Mouse (Mus musculus) adrenal gland, adult 8-10 months (tissue): ENCODE data around the gene Inka2. TPM values are rescaled to one million over a fixed set of nuclear protein-coding genes. Genes with fewer than 3 reads are reported as not detected.
"Not testable (repeated sequence)": the region's sequence is repeated elsewhere in the genome, so short reads cannot be mapped to it uniquely, and the experiment has no call there.

Source experiments
- DNase-seq: peaks from one replicate; pipeline ENCODE4 v3.0.0; 2022
- total RNA-seq, 4 experiments: library from RNA; stranded (reverse); gene quantifications; 2 replicates each; pipeline ENCODE4 v1.2.4; 2022

Gene Inka2
- total RNA-seq, 4 experiments from 2014 or later: 4.6 to 8.5 (median 5.4) TPM

DNA sequence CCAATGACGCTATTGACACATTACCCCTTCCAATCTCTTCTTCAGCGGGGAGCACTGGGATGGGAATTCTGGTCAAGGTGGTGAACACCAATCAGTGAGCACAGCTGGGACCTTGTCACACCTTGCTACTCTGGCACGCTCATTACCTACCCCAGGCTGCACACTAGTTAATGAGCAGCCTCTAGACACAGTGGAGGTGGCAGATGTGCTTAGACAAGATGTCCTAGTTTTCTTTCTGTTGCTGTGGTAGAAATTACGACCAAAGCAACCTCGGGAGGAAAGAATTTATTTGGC lies 7.3 kb upstream of the Inka2 start:
- no peak for DNase-seq

GRCm38 (mm10) chr3:105698311-105698710 lies 6.1 kb upstream of the Inka2 start:
- DNase-seq: no peak

GRCm38 (mm10) chr3:105699241-105699933 lies 5.0 kb upstream of the Inka2 start:
- no peak for DNase-seq

- DNase-seq: not testable (repeated sequence)
Observed at GRCm38 (mm10) chr3:105700786-105701185, 3.6 kb upstream of the Inka2 start.

DNA sequence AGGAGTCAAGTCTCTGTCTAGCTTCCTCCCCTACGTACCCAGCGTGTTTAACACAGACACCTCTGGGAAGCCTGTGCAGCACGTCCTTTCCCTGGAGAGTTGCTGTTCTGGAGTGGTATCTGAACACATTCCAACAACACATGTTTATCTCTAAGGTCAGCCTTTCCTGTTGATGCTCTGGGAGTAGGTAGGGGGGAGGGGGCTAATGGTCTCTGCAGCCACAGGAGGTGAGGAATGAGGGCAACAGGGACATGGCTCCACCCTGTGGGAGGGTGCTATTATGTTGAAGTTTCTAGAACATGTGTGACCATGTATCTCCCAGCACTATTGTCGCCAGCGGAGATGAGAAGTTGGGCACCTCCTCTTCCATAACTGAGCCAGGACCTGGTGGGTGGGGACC lies 3.0 kb upstream of the Inka2 start:
- DNase-seq: no peak

DNA sequence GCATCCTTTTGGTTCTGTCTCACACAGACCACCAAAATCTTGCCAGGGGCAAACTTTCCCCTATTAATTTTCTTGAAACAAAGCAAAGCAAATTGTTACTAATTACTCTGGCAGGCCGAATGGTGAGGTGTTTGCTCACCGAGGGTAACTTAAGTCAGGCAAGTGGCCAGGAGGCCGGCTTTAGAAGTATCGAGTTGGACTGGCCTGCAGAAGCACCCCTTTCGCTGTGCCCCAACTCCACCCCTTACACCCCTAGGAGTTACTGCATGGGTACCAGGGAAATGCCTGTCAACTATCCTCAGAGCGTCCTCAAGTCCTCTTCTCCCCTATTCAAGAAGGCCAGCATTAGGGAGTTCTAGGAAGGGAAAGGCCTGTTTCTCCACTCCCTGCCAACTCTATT lies 828 bp upstream of the Inka2 start:
- DNase-seq: no peak

DNA sequence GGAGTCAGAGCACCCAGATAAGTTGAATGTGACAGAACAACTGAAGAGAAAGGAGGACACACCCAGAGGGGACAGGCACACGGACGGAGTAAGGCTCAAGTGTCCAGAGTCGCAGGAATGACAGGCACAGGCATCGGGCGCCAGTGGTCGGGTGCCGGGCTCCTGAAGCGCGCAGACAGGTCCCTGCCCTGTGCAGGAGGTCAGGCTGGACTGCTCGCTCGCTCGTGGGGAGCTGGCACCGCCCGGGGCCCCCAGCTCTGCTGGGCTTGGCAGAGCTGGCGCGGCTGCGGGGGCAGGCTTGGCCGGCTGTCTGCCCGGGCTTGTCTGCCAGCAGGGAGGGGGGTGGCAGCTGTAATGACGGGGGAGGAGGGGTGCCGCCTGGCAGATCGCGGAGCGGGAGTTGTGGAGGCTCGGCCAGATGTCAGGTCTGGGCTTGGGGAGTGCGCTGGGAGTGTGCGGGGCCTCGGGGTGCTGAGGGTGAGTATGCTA lies 706 bp downstream of the Inka2 start:
- DNase-seq: no peak

GRCm38 (mm10) chr3:105705561-105705960 lies 1.2 kb downstream of the Inka2 start:
- no peak for DNase-seq

GRCm38 (mm10) chr3:105706366-105707020 lies 2.1 kb downstream of the Inka2 start:
- DNase-seq: no peak

DNA sequence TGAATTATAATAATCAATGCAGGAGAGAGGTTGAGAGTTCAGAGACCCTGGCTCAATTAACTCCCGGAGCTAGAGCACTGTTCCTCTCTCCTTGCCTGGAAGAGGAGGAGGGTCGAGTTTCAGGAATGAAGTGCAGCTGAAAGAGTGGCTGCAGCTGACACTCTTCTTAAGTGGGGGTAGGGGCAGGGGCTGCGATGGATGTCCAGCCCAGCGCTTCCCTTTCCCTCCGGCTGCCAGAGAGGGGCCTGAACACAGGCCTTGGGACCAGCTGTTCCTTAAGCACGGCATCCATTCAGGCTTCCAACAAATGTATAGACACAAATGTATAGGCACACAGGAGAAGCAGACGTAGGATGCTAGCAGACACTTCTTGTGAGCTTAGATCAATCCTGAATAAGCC lies 3.2 kb downstream of the Inka2 start:
- no peak for DNase-seq

DNA sequence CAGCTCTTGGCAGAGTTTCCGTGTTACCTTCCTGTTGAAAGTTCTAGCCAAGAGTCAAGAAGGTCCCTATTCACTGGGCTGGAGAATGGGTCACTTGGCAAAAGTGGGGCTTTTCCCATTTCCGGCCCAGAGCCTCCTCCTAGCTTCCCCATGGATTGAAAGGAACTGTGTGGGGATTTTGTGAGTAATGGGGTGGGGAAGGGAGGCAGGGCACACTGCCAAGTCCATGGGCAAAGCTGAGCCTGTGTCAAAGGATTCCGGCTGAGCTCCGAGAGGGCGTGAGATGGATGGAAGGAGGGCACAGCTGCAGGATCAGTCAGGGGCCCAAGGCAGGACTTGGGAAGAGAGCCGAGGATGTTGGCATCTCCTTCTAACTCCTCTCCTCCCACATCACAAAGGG lies 5.8 kb downstream of the Inka2 start:
- DNase-seq: no peak

GRCm38 (mm10) chr3:105711741-105712140 lies 7.3 kb downstream of the Inka2 start:
- DNase-seq: no peak

- no peak for DNase-seq
Observed at GRCm38 (mm10) chr3:105712827-105713226, 8.4 kb downstream of the Inka2 start.

DNA sequence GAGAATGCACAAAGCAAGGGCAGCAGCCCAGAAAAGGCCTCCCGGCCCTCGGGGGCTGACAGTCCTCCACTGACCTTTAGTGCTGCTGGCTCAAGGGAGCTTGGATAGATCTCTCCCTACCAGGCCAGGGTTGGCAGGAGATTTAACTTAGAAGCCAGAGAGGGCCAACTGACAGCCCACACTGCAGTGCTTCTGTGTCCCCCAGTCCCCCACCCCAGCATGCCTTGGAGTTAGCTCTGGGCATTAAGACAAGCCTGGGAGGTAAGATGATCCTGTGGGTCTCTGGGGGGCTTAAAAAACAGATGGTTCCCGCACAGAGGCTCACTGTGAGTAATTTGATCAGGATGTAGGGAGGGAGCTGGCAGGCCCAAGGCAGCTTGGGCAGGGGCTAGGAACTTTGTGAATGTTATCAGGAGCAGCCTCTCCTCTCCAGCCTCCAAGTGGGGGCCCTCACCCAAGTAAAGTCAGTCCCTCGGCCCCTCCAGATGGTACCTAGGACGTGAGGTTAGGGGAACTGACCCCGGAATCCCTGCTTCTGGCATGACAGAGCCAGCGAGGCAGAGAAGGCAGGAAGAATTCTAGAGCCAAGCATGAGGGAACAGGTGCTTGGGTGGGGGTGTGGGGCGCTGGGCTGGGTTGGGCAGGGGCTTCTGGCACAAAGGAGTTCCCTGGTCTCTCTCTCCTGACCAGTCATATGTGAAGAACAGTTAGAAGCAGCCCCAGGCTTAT lies 9.9 kb downstream of the Inka2 start:
- no peak for DNase-seq

GRCm38 (mm10) chr3:105714820-105715167 lies 10.4 kb downstream of the Inka2 start:
- no peak for DNase-seq

DNA sequence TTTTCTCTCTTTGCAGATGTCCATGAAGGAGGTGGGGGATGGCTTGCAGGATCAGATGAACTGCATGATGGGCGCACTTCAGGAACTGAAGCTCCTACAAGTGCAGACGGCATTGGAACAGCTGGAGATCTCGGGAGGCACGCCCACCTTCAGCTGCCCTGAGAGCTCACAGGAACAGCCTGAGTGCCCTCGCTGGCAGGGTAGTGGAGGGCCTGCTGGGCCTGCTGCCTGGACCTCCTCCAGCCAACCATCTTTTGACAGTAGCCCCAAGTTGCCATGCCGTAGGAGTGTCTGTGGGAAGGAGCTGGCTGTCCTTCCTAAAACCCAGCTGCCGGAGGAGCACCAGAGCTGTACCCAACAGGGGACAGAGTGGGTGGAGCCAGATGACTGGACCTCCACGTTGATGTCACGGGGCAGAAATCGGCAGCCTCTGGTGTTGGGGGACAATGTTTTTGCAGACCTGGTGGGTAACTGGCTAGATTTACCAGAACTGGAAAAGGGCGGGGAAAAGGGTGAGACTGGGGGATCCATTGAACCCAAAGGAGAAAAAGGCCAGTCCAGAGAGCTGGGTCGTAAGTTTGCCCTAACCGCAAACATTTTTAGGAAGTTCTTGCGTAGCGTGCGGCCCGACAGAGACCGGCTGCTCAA lies 12.1 kb downstream of the Inka2 start:
- no peak for DNase-seq

DNA sequence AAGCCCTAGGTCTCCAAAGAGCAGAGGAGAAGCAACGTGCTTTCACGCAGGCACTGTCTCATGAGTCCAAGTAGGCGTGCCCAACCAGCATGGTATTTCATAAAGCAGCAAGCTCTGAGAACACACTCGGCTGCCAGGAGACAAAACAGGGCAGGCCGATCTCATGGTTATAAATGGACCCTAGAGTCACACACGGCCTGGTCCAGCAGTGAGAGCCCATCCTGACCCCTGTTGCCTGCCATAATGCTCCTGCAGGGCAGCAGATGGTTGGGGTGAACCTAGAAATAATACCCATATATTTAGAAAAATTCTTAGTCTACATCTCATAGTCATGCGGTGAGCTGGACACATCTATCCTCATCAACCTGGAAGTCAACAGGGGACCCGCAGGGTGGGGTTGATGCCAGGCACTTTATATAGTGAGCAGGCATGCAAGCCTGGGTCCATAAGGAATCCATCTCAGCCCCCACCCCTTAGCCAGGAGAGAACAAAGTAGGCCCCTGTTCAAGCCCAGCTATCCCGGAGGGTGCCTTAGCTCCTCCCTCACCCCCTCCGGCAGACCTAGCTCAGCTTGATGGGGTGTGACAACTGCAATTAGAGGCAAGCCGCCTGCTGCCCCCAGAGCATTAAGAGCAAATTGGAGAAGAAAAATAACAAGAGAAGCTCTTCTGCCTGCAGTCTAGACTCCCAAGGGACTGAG lies 13.6 kb downstream of the Inka2 start:
- no peak for DNase-seq

- no peak for DNase-seq
Observed at GRCm38 (mm10) chr3:105718746-105719145, 14.3 kb downstream of the Inka2 start.

- no peak for DNase-seq
Observed at GRCm38 (mm10) chr3:105719979-105720378, 15.6 kb downstream of the Inka2 start.

GRCm38 (mm10) chr3:105720514-105720913 lies 16.1 kb downstream of the Inka2 start:
- no peak for DNase-seq

DNA sequence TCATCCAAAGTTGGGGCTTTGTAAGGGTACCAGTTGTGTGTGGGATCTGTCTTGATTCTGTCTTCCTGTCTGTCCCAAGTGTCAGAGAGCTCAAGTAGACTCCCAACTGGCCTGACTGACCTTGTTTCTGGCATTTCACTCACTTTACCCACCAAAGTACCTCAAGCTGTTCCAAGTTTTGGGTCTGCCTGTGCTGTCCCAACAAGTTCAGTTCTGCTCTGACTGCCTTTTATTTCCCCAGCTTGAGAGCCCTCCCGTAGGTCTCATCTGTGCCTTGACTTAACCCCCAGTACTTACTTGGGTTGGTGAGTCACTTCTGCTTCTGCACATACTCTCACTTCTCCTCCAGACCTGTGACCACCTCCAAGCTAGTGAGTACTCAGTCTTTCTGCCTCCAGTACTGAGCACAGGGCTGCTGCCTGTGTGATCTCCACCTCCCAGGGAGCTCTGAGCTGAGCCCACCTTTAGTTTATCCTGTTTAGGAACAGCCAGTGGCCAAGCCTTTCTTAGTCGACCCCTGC lies 17.3 kb downstream of the Inka2 start:
- DNase-seq: no peak

DNA sequence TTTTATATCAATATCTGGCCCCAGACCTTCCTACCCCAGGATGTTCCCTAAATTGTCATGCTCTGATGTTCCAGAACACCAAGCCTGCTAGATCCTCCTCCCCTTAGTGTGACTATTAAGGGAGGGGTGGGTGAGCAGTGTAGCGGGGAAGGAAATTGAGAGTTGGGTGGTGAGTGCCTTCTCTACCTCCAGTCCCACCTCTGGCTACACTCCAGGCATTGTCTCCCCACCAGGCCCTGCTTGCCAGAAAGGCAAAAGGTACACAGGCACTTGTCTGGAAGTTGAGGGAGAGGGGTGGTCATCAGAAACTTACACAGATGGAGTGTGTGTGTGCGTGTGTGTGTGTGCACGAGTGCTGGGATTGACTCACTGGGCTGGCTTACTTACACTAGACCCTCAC lies 18.1 kb downstream of the Inka2 start:
- no peak for DNase-seq
